Mouse (Mus musculus) bone marrow macrophage, adult 2 months (primary cell): ENCODE data around the gene Ly6g6d.

Experiments
- CTCF ChIP-seq: IDR thresholded peaks from 2 replicates; pipeline ENCODE4 v1.5.1; 2012; ENCODE audit warnings: low read depth, mild to moderate bottlenecking, low read length, moderate library complexity
- POLR2A ChIP-seq: IDR thresholded peaks from 2 replicates; pipeline ENCODE4 v1.6.1; 2012; ENCODE audit warnings: mild to moderate bottlenecking, low read depth, low read length, borderline replicate concordance

DNA sequence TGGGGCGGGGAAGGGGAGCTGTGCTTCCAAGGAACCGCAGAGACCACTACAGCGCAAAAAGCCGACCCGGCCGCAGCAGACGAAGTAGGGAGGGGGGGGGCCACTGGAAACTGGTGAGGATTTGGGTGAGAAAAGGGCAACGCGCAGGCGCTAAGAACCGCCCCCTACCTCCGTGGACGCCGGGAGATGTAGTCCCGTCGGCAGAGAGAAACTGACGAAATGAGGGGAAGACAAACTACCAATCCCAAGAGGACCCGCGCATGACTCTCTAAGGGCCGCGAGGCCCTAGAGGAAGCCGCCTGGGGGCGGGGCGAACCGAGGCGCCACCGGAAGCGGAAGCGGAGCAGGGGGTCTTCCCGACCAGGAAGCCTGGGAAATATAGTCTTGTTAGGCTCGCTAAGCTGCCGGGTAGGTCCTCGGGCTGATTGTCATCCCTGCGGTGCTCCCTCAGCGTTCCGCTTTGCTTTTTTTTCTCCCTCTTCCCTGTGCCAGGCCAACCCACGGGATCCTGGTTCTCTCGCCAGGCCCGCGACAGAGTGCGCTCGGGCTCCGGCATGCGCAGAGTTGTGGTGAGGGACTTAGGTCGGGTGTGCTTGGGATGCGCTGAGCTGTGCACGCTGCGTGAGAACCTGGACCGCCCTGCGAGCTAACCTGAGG is 43.4 kb upstream of the Ly6g6d start, which contains the start of gene Gpank1:
- TF ChIP-seq CTCF (no peak), POLR2A (no peak)
